Comparison of ENCODE assay signal across 8 mouse cellular contexts in genomic region chr7:83878676-83879448, GRCm38 (mm10). TPM values are rescaled to one million over a fixed set of nuclear protein-coding genes. Genes with fewer than 3 reads are reported as not detected.
DNase-seq lines count a peak whose midpoint lies in the region; ATAC-seq lines count a peak whose summit lies in the region.

No protein-coding gene starts in this region.

- H3K9me3 ChIP-seq in embryonic facial prominence, embryonic 14.5 days (ENCODE audit: control insufficient read depth, low read length), result no peaks in the 10 kb centered on the region

- peaks cover 28% of the 10 kb centered on the region for H3K36me3 ChIP-seq in embryonic facial prominence, embryonic 14.5 days (ENCODE audit: control insufficient read depth, insufficient read depth, low read length)
- no peaks in the 10 kb centered on the region for H3K36me3 ChIP-seq in splenic B cell, adult 2 months (ENCODE audit: control insufficient read depth, insufficient read depth, low read length, poor library complexity, severe bottlenecking)

- 0 out of 2 replicates have a peak overlapping the region, but pooled peaks have one; percentile 26 for H3K9ac ChIP-seq in embryonic facial prominence, embryonic 14.5 days (ENCODE audit: low read depth, low read length)

- H3K27me3 ChIP-seq in embryonic facial prominence, embryonic 14.5 days (replicated peaks; ENCODE audit: control insufficient read depth, insufficient read depth, low read length), result no peaks in the 10 kb centered on the region
- no peaks in the 10 kb centered on the region for H3K27me3 ChIP-seq in splenic B cell, adult 2 months (ENCODE audit: control insufficient read depth, insufficient read depth, low read length, poor library complexity, severe bottlenecking)

- H3K4me2 ChIP-seq in embryonic facial prominence, embryonic 14.5 days (ENCODE audit: low read depth, low read length), result peak overlapping the region; percentile 91

- intact Hi-C loops in heart, postnatal 36 days (cut with DNase I), result no loop called here

- peak overlapping the region; percentile 36; the same call in 1 of the 2 replicates for H3K27ac ChIP-seq in embryonic facial prominence, embryonic 14.5 days (replicated peaks; ENCODE audit: low read depth, low read length)

- peak; percentile 74 for DNase-seq in heart, adult 11 months
- no peak for DNase-seq in heart, postnatal 36 days
- peak; percentile 35 to 36 for DNase-seq in B cell, adult 2 months
- no peak for DNase-seq in embryonic facial prominence, embryonic 14.5 days (ENCODE audit: low spot score)
- peak; percentile 24 for DNase-seq in kidney, postnatal 14 days
- DNase-seq in splenic B cell, adult 2 months (ENCODE audit: low read depth, low spot score), result peak; percentile 55
- no peak for DNase-seq in adrenal gland, postnatal 10 days
- no peak for DNase-seq in thymus, adult 18-20 months

- peaks cover 38% of the 10 kb centered on the region for H3K4me1 ChIP-seq in embryonic facial prominence, embryonic 14.5 days (ENCODE audit: control insufficient read depth, insufficient read depth, low read length)

- H3K4me3 ChIP-seq in embryonic facial prominence, embryonic 14.5 days (ENCODE audit: low read depth, low read length), result no peak overlapping the region

- no peak; the same call in 1 of the 2 replicates for ATAC-seq in embryonic facial prominence, embryonic 14.5 days (ENCODE audit: low read depth)

- WGBS in embryonic facial prominence, embryonic 14.5 days, result 13% methylated on average over 5 of the region's 5 CpGs

RNA-seq across cellular contexts. Expression of gene Tlnrd1, which starts 5.2 kb away (rescaled TPM):
- total RNA-seq in heart, postnatal 36 days (2021), result 1 to 10 TPM; 8.5 to 8.8 TPM
- polyA plus RNA-seq in embryonic facial prominence, embryonic 14.5 days (2014; fragmentation: Nextera tagmentation; extraction: Ambion mirVana), result 14.9 and 15.1 TPM in 2 replicates
- 10 to 100 TPM; 19.4 to 21.3 TPM for total RNA-seq in adrenal gland, postnatal 10 days (2021)

RNA-seq across cellular contexts. Expression of gene Mesd, which starts 5.4 kb away (rescaled TPM):
- total RNA-seq in heart, postnatal 36 days (2021), result 10 to 100 TPM; 47.6 to 50.3 TPM
- 84.2 and 89.3 TPM in 2 replicates for polyA plus RNA-seq in embryonic facial prominence, embryonic 14.5 days (2014; fragmentation: Nextera tagmentation; extraction: Ambion mirVana)
- total RNA-seq in adrenal gland, postnatal 10 days (2021), result 10 to 100 TPM; 80.5 to 82.5 TPM

Comparison
In these comparisons a context has a peak if more than half of its experiments do, and no peak if none do; other contexts are left out.
1. DNase-seq: peak in heart, adult 11 months (single experiment), B cell, adult 2 months (2 of 2), kidney, postnatal 14 days (single experiment) and splenic B cell, adult 2 months (single experiment); none in heart, postnatal 36 days (0 of 2), embryonic facial prominence, embryonic 14.5 days (single experiment), adrenal gland, postnatal 10 days (single experiment) and thymus, adult 18-20 months (0 of 2).